Mouse (Mus musculus) stomach, embryonic 14.5 days (tissue): Measurements from ENCODE around the gene Rbsn. TPM values are rescaled to one million over a fixed set of nuclear protein-coding genes. Genes with fewer than 3 reads are reported as not detected.

Experiments
- ATAC-seq: fragments of 200-750 bp; cut with Nextera tagmentation; 2 replicates; pipeline ENCODE4 v1.8.0; 2017; ENCODE audit warnings: low read depth, moderate TSS enrichment; ENCODE audit not compliant: insufficient number of reproducible peaks, insufficient read depth, low FRiP score
- H3K27ac ChIP-seq: fragments of 300-500 bp; sonication (generic); 2 replicates; pipeline ENCODE4 v1.5.1; 2014; ENCODE audit warnings: mild to moderate bottlenecking, low read length, moderate library complexity, mixed read lengths
- H3K27me3 ChIP-seq: fragments of 300-500 bp; sonication (generic); 2 replicates; pipeline ENCODE4 v1.6.1; 2014; ENCODE audit warnings: low read length, control low read depth, mixed read lengths; ENCODE audit not compliant: control insufficient read depth, insufficient read depth
- H3K36me3 ChIP-seq: fragments of 300-500 bp; sonication (generic); 2 replicates; pipeline ENCODE4 v1.6.1; 2014; ENCODE audit warnings: mild to moderate bottlenecking, control low read depth, low read length, moderate library complexity, mixed read lengths; ENCODE audit not compliant: control insufficient read depth, insufficient read depth
- H3K4me1 ChIP-seq: fragments of 300-500 bp; sonication (generic); 2 replicates; pipeline ENCODE4 v1.6.1; 2014; ENCODE audit warnings: low read length, control low read depth, mixed read lengths; ENCODE audit not compliant: control insufficient read depth, insufficient read depth
- H3K4me2 ChIP-seq: fragments of 300-500 bp; sonication (generic); replicated peaks from 2 replicates; pipeline ENCODE4 v1.6.1; 2014; ENCODE audit warnings: low read depth, low read length, control low read depth
- H3K4me3 ChIP-seq: fragments of 300-500 bp; sonication (generic); 2 replicates; pipeline ENCODE4 v1.5.1; 2014; ENCODE audit warnings: low read depth, low read length, control low read depth
- H3K9ac ChIP-seq: fragments of 300-500 bp; sonication (generic); replicated peaks from 2 replicates; pipeline ENCODE4 v1.6.1; 2014; ENCODE audit warnings: low read depth, mild to moderate bottlenecking, control low read depth, low read length, moderate library complexity, mixed read lengths
- H3K9me3 ChIP-seq: fragments of 300-500 bp; sonication (generic); 2 replicates; pipeline ENCODE4 v1.6.1; 2016; ENCODE audit warnings: low read depth, low read length, control low read depth; ENCODE audit not compliant: control insufficient read depth
- WGBS: fragments of 180-500 bp; shearing (Covaris S2); extraction: QIAGEN DNeasy Blood & Tissue Kit; methylation state at CpG from one replicate; pipeline ENCODE4 v1.1.7; 2014; 5-methylcytosine and 5-hydroxymethylcytosine counted together
- polyA plus RNA-seq: library from polyadenylated mRNA; unstranded; fragments of >200 nt; fragmentation: Nextera tagmentation; extraction: Ambion mirVana; gene quantifications from 2 replicates; pipeline ENCODE4 v1.2.1, GENCODE M21; 2014

Gene Rbsn
- 18.0 and 22.9 TPM in 2 replicates for polyA plus RNA-seq

DNA sequence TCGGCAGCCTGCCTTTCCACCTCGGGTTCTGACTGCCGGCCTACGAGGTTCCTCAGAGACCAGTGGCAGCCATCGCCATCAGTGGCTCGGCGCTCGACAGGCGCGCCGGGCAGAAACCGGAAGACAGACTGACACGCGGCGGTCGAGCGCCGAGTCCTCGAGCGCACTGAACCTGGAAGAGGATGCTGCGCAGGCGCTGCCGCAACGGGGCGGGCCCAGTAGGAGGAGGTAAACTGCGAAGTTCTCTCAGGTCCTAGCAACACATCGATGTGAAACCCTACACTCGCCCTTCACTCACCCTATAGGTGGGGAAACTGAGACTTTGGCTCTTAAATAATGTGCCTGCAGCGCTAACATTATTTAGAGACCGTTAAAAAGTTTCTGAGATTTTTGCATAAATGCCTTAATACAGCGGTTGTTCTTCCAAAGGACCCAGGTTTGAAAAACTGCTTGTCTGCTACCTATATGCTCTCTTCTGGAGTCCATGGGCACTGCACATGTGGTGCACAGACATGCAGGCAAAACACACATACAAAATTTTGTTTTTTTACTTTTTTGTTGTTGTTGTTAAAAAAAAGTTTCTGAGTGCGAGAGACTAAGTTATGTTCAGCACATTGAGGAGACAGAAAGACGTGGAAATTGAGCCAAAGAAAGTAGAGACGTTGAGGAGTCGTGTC lies at the start of gene Rbsn:
Rbsn (minus strand) TSS at position 153 of the 677 bp plus-strand sequence.
- no peaks in the 10 kb centered on the region for H3K9me3 ChIP-seq
- H3K9ac ChIP-seq: peak within 1 kb of the TSS; percentile 90
- peaks cover 6% of the 10 kb centered on the region for H3K4me1 ChIP-seq
- WGBS: 10% methylated on average over 35 of the region's 35 CpGs
- H3K27ac ChIP-seq: peak within 1 kb of the TSS; percentile 48; the same call in 1 of the 2 replicates
- H3K4me3 ChIP-seq: peak within 1 kb of the TSS; percentile 98
- H3K27me3 ChIP-seq: no peaks in the 10 kb centered on the region
- peak within 1 kb of the TSS; percentile 87 for H3K4me2 ChIP-seq
- peak; percentile 95 for ATAC-seq
- peaks cover 8% of the 10 kb centered on the region for H3K36me3 ChIP-seq

DNA sequence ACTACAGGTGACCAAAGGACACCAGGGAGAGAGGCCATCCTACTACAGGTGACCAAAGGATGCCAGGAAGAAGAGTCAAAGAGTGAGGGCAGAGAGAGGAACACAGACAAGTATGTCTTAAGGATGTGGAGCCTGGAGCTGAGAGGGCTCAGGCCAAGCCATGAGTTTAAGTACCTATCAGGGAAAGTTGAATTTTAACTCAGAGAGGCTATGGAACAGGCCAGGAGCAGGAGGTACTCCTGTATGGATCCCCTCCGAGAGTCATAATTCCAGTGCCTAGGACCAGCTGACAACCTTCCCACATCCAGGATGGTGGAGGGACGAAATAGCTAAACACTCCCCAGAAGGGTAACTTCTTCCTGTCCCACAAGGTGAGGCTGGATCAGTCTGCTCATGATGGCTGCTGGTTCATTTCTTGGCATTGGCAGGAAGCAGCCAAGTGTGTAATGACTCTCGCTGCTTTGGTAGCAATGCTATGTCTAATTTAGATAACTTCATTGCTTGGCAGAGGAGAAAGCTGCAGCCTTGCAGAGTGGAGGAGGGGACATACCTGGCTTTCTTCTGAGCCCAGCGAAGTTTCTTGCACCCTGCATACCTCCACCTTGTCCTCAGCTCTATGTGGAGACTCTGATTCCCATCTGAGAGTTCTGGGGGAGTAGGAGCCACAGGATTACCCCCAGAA lies 46.6 kb upstream of the Rbsn start:
- no peak overlapping the region for H3K9ac ChIP-seq

DNA sequence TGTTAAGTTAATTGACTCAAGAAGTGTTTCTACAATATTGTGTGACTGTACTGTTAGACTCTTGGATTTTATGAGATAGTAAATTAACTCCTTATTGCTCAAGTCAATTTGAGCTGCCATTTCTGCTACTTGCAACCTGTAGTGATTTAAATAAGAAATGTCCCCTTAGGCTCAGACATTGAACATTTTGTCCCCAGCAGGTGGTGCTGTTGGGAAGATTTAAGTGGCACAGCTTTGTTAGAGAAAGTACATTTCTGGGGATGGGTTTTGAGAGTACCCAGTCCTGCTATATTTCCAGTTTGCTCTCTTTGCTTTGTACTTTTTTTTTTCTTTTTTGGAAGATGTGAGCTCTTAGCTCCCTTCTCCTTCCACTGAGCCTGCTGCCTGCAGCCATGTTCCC lies 40.6 kb upstream of the Rbsn start:
- Histone ChIP-seq H3K9me3 (no peaks in the 10 kb centered on the region), H3K9ac (no peak overlapping the region), H3K27me3 (no peaks in the 10 kb centered on the region), H3K27ac (no peak overlapping the region), H3K4me1 (no peaks in the 10 kb centered on the region), H3K36me3 (no peaks in the 10 kb centered on the region), H3K4me3 (no peak overlapping the region), H3K4me2 (no peak overlapping the region)
- ATAC-seq: no peak

More for the DNA sequence above, 46.6 kb upstream of the Rbsn start:
- WGBS: 65% methylated on average over 4 of the region's 4 CpGs
- no peak for ATAC-seq
- Histone ChIP-seq H3K27me3 (no peaks in the 10 kb centered on the region), H3K36me3 (no peaks in the 10 kb centered on the region), H3K4me2 (no peak overlapping the region), H3K27ac (no peak overlapping the region), H3K4me1 (no peaks in the 10 kb centered on the region), H3K4me3 (no peak overlapping the region), H3K9me3 (no peaks in the 10 kb centered on the region)

DNA sequence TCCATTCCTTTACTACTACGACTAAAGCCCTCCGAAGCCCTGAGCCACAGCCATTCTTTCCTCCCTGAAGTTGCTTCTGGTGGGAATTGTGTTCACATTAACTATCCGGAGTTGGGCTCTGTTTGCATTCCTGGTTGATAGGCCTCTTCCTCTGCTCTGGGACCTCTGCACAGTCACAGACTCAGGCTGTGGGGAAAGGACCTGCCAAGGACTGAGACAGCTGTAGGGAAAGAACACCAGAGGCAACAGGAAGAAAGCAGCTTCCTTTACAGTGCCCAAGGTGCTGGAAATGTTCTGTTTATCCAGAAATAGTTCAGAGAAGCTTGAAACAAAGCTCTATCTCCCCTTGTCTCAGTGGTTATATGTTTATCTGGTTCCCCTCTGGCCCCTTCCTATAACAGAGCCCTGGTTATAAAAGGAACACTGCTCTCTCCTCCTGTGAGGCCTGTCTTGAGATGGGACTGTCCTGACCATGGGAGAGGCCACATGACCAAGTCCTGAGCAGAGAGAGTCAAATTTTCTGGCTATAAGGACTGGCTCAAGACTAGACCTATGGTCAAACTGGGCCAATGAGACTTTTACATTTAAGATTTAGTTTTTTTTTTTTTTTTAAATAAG lies 38.6 kb upstream of the Rbsn start:
- no peak overlapping the region for H3K9ac ChIP-seq
- H3K9me3 ChIP-seq: no peaks in the 10 kb centered on the region
- H3K4me1 ChIP-seq: no peaks in the 10 kb centered on the region
- no peak overlapping the region for H3K4me2 ChIP-seq
- no peaks in the 10 kb centered on the region for H3K36me3 ChIP-seq
- 54% methylated on average over 3 of the region's 3 CpGs for WGBS
- no peak overlapping the region for H3K27ac ChIP-seq
- no peak overlapping the region for H3K4me3 ChIP-seq
- ATAC-seq: no peak
- no peaks in the 10 kb centered on the region for H3K27me3 ChIP-seq

DNA sequence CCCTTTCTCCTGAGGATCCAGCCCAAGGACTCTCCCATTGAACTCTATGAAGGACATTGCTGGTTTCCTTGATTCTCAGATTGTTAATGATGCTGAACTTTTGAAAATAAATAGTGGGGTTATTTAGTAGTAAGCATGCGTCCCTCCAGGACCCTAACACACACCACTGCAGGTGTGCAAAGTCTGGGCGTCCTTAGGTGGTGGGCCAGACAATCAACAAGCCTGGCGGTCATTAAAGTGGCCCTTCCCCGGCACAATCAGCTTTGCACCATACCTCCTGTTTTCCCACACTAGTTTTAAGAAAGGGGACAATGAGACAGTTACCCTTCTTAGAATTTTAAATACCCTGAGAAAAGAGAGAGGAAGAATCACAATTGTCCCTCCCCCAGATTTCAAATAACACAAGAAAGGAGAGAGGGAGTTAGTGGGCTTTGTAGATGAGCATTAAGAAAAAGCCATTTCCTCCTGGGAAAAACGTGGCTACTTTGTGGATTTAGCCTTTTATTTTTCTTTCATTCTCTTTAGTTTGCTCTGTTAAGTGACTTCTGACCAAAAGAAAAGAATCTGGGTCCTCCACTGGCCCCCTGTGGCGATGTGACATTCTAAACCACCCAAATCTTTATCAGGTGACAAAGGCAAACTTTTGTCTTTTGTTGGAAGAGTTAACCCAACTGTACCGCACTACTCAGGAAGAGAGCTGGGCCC lies 32.6 kb upstream of the Rbsn start:
- Histone ChIP-seq H3K9ac (no peak overlapping the region), H3K4me3 (no peak overlapping the region), H3K4me1 (no peaks in the 10 kb centered on the region), H3K27me3 (peaks cover 3% of the 10 kb centered on the region; the same call in 1 of the 2 replicates), H3K36me3 (no peaks in the 10 kb centered on the region), H3K4me2 (no peak overlapping the region), H3K9me3 (no peaks in the 10 kb centered on the region), H3K27ac (no peak overlapping the region)
- WGBS: 36% methylated on average over 7 of the region's 7 CpGs
- no peak for ATAC-seq

DNA sequence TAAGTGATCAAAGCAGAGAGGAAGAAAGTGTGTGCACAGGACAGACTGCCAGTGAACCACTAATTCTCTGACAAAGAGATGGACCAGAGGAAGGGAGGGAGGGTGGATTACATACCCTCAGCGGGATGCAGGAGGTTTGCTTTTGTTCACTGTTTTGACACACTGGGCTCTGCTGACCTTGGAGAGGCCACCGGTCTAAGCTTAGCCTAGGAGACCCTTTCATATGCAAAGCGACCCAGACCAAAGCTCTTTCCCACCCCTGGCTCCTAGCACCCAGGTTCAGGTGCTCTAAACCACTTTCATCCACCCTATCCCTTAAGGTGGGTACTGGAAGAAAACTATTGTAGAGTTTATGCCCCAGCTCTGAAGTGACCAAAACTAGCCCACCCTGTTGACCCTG lies 31.6 kb upstream of the Rbsn start:
- Histone ChIP-seq H3K4me2 (no peak overlapping the region), H3K4me3 (no peak overlapping the region), H3K9ac (no peak overlapping the region), H3K9me3 (no peaks in the 10 kb centered on the region), H3K4me1 (no peaks in the 10 kb centered on the region), H3K36me3 (no peaks in the 10 kb centered on the region), H3K27me3 (peaks cover 3% of the 10 kb centered on the region; the same call in 1 of the 2 replicates), H3K27ac (no peak overlapping the region)
- 18% methylated on average over 3 of the region's 3 CpGs for WGBS
- ATAC-seq: no peak

DNA sequence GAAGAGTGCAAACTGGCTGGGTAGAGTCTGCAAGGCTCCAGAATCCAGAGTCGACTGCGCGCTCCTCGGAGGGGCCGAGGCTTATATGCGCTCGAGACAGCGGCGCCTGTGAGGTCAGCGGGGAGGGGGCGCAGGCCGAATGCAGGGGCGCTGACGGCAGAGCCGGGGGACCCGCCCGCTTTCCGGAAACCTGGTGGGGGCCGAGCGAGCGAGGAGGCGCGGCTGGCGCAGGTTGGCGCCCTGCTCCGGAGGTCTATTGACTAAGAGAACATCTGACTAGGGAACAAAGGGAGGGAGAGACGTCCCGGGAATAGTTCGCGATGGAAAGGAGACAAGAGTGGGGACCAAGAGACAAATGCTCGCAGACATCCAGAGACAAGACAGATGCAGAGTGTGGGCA lies 29.9 kb upstream of the Rbsn start, which contains the start of gene Trh:
Trh (minus strand) TSS at position 60 of the 400 bp plus-strand sequence.
- Histone ChIP-seq H3K4me3 (peak within 1 kb of the TSS; percentile 22; the same call in 1 of the 2 replicates), H3K9me3 (no peaks in the 10 kb centered on the region), H3K4me1 (no peaks in the 10 kb centered on the region), H3K9ac (no peak within 1 kb of the TSS), H3K27ac (no peak within 1 kb of the TSS), H3K36me3 (no peaks in the 10 kb centered on the region), H3K27me3 (peaks cover 3% of the 10 kb centered on the region; the same call in 1 of the 2 replicates), H3K4me2 (peak within 1 kb of the TSS; percentile 36)
- 1% methylated on average over 31 of the region's 31 CpGs for WGBS
- no peak for ATAC-seq
